Mouse (Mus musculus) layer of hippocampus, postnatal 25 days (tissue): ENCODE data around the gene Tmem230. TPM values are rescaled to one million over a fixed set of nuclear protein-coding genes. Genes with fewer than 3 reads are reported as not detected.
"Not testable (repeated sequence)": the region's sequence is repeated elsewhere in the genome, so short reads cannot be mapped to it uniquely, and the experiment has no call there.

Experiments
- DNase-seq, 2 experiments: peaks; one replicate each; pipeline ENCODE4 v3.0.0; 2022; ENCODE audit warnings: mixed read lengths in 2 of 2, low spot score in 1 of 2; ENCODE audit errors: extremely low spot score in 1 of 2
- total RNA-seq, 2 experiments: library from RNA; stranded (reverse); gene quantifications; 2 replicates each; pipeline ENCODE4 v1.2.3; 2021

The Tmem230 gene
- 10 to 100 TPM; 27.4 to 29.6 TPM for total RNA-seq

- peak; percentile 88 for DNase-seq
These were observed at the start of gene Tmem230 for GRCm38 (mm10) chr2:132247539-132248313. Gene Tmem230 (minus strand): TSS chr2:132247807.

- DNase-seq, result no peak
These were observed 46.3 kb upstream of the Tmem230 start for GRCm38 (mm10) chr2:132293694-132294450.

DNA sequence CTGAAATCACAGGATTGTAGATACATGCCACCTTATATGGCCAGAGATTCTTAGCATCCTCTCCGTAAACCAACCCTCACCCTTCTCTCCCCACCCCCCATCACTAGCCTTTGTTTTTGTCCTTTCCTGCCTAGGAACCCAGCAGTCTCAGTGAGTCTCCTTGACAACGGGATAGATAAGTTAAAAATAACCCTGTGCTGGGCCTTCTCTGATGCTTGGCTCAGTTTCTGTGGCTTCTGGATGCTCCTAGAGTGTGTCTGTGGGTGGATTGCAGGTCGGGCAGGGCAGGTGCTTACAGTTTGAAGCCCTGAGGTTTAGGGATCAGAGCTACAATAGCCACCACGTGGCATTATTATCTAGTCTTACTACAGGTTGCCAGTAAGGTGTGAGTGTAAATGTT lies 44.5 kb upstream of the Tmem230 start:
- DNase-seq, result no peak

DNA sequence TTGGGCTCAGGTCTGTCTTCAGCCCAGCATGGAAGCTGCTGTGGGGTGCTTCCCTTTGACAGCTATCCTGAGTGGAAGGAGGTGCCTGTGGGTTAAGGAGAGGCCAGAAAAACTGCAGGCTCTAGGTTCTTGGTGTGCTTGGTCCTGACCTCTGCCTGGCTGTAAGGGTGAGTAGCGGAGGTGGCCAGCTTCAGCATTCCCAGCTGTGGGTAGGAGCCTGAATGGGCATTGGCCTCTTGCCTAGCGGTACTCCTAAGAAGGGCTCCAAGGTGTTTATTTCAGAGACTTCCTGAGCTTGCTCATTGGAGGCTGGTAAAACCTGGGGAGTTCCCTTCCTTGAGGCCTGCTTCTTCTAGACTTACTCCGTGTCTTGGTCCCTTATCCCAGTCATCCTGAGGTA lies 43.7 kb upstream of the Tmem230 start:
- no peak for DNase-seq

- no peak for DNase-seq
These were observed 43.2 kb upstream of the Tmem230 start for GRCm38 (mm10) chr2:132290808-132291207.

DNA sequence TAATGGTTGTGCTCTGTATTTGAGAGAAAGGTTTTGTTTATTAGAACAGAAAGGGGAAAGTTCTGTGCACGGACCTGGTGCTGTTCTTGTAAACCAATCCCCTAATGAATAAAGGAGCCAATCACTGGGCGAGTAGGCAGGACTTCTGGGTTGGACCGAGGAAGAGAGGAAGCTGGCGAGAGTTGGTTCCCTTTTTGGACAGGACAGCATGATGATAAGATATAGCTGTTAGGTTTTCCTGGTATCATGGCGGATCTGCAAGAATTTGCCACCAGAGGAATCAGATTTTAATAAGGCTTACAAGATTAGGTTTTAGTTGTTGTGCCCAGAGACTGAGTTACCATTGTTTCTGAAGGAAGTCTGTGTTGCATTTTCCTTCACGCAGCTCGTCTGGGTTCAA lies 41.6 kb upstream of the Tmem230 start:
- not testable (repeated sequence) for DNase-seq

GRCm38 (mm10) chr2:132286376-132287076 lies 38.9 kb upstream of the Tmem230 start:
- DNase-seq, result no peak

DNA sequence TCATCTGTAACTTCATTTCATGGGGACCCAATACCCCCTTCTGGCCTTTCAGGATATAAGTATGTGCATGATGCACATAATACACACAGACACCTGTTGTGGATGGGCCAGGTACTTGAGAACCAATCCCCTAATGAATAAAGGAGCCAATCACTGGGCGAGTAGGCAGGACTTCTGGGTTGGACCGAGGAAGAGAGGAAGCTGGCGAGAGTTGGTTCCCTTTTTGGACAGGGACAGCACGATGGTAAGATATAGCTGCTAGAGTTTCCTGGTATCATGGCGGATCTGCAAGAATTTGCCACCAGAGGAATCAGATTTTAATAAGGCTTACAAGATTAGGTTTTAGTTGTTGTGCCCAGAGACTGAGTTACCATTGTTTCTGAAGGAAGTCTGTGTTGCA lies 38.1 kb upstream of the Tmem230 start:
- DNase-seq, result not testable (repeated sequence)

- DNase-seq, result no peak
These were observed 37.0 kb upstream of the Tmem230 start for GRCm38 (mm10) chr2:132284492-132285139.

DNA sequence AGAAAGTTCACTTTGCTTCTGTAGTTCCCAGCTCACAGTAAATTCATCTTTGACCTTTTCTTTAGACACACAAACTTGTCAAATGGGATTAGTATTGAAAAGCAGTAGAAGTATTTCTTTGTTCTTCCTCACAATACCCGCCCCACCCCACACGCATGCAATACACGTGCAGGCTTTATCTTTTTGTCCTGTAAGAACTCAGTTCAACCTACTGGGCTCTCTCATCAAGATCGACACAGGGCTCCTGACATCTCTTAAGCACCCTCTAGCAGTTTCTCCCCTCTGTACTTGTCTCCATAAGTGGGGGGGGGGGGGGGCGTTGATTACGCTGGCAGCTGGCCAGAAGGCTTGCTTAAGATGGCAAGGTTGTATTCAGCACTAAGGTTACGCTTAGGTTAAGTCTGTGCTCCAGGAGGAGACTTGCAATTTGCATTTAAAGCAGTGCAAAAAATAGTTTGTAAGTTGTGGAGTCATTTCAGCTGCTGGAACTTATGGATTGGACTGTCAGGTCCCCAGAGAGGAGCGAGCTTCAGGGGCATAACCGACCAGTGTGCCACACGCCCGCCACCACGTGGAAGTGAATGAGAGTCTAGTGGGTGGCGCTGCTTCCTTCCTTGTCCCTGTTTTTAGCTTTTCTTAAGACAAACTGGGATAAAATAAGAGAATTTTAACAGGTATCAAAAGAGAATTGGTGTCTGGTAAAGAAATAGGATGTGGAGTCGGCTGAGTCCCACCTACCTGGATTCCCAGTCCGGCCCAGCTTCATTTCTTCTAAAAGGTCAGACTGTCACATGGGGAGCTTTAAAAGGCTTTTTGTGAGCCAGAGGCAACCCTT lies 35.8 kb upstream of the Tmem230 start:
- no peak for DNase-seq

GRCm38 (mm10) chr2:132282453-132283174 lies 35.0 kb upstream of the Tmem230 start:
- no peak for DNase-seq

GRCm38 (mm10) chr2:132281560-132282452 lies 34.2 kb upstream of the Tmem230 start:
- no peak for DNase-seq

- DNase-seq, result no peak
These were observed 33.0 kb upstream of the Tmem230 start for GRCm38 (mm10) chr2:132280518-132281120.

DNA sequence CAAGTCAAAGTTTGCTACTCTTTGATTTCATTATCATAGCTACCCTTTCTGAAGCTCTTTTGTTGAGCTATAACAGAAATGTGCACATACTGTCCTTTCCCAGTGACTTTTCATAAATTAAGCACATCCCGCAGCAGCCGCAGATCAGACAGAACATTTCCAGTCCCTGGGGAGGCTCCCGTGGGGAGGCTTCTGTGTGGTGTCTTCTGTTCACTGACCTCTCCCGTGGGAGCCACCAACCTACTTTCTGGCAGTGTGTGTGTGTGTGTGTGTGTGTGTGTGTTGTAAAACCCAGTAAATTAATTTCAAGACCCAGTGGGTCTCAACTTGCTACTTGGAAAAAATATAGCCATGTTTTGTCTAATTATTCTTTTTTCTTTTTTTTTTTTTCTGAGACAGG lies 32.4 kb upstream of the Tmem230 start:
- DNase-seq, result no peak

- no peak for DNase-seq
These were observed 31.8 kb upstream of the Tmem230 start for GRCm38 (mm10) chr2:132279336-132279882.

GRCm38 (mm10) chr2:132278273-132278853 lies 30.8 kb upstream of the Tmem230 start:
- no peak for DNase-seq

GRCm38 (mm10) chr2:132276249-132276648 lies 28.6 kb upstream of the Tmem230 start:
- no peak for DNase-seq
